Mouse (Mus musculus) gastrocnemius, adult 2 months (tissue): Measurements from ENCODE around the gene Pxk. TPM values are rescaled to one million over a fixed set of nuclear protein-coding genes. Genes with fewer than 3 reads are reported as not detected.

ENCODE experiments used
- DNase-seq: peaks from one replicate; pipeline ENCODE4 v3.0.0; 2022
- H3K27ac ChIP-seq: fragments of 200-600 bp; 2 replicates; pipeline ENCODE4 v1.8.1; 2022; ENCODE audit warnings: mild to moderate bottlenecking
- H3K4me3 ChIP-seq: fragments of 200-600 bp; 2 replicates; pipeline ENCODE4 v1.8.1; 2022; ENCODE audit warnings: mild to moderate bottlenecking, moderate library complexity
- CTCF ChIP-seq: fragments of 200-600 bp; IDR thresholded peaks from 2 replicates; pipeline ENCODE4 v1.8.1; 2022; ENCODE audit warnings: antibody characterized with exemption, mild to moderate bottlenecking, moderate library complexity
- intact Hi-C: fragments of 180-260 bp; cut with DNase I; formaldehyde crosslinking; loops from one replicate; pipeline ENCODE4 v1.15.1; 2025
- long read RNA-seq, 2 experiments: library from polyadenylated mRNA; stranded (forward); transcript quantifications; one replicate each; pipeline ENCODE4 v2.0.0; 2021
- total RNA-seq, 2 experiments: library from RNA; stranded (reverse); gene quantifications; 2 replicates each; pipeline ENCODE4 v1.2.3; 2021

Gene Pxk
- 10 to 100 TPM; 12.4 to 12.7 TPM for total RNA-seq
- long read RNA-seq, experiment 1, transcript Pxk-205 (18 exons, 2,765 nt), result major isoform, 20 of 37 reads
- long read RNA-seq, experiment 1, transcript Pxk-201 (18 exons, 2,812 nt), result minor isoform, 15 of 37 reads
- long read RNA-seq, experiment 1, partial matches to known transcripts, result 0 of 37 reads
- long read RNA-seq, experiment 1, other reads (novel, unspliced or antisense), result 2 of 37 reads
- long read RNA-seq, experiment 2, transcript Pxk-201 (18 exons, 2,812 nt), result major isoform, 17 of 34 reads
- long read RNA-seq, experiment 2, transcript Pxk-205 (18 exons, 2,765 nt), result minor isoform, 8 of 34 reads
- long read RNA-seq, experiment 2, partial matches to known transcripts, result 0 of 34 reads
- long read RNA-seq, experiment 2, other reads (novel, unspliced or antisense), result 9 of 34 reads

DNA sequence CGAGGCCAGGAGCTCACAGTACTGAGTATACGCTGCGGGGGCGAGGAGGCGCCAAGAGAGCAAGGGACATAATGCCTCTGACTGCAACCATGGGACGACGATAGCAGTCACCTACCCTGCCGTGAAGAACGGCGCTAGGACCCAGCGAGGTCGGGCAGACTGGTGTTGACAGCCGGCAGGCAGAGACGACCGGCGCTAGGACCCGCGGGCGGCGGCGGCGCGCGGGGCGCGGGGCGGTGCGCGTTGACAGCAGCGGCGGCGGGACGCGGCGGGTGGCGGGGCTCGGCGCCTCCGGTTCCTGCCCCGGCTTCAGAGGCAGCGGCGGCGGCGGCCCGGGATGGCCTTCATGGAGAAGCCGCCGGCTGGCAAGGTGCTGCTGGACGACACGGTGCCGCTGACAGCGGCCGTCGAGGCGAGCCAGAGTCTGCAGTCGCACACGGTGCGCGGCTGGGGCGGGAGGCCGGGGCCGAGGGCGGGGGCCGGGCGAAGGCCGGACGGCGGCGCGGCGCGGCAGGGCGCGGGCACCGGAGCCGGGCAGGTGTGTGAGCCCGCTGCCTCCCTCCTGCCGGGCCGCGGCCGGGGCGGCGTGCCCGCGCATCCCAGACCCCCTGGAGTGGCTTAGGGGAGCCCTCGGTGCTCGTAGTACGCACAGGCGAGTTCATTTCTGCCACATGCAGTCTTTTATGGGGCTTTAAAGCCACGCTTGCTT lies at the start of gene Pxk:
TSS of gene Pxk (plus strand) at position 234 of the 709 bp plus-strand sequence.
- TF ChIP-seq CTCF, result no peak
- intact Hi-C loops, result loop anchor here (5.0 kb wide), 1 partner anchor 74 kb away; the partner anchor contains the start of gene Pdhb
- peak; percentile 96 for DNase-seq

DNA sequence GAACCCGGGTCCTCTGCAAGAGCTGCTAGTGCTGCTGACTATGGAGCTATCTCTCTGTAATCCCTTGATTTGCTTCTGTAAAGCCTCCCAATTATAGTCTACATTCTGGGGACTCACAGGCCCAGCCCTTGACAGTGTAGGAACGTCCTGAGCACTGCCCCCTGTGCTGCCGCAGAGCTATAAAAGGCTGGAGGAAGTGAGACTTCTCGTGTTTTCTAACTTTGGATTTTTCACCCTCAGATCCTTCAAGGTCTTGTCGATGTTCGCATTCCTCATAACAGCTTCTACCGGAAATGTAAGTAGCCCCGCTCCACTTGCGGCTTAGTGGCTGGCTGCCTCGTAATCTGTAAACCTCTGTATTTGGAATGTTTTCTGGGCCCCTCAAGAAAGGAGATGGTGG lies 48.7 kb upstream of the Pxk start:
- intact Hi-C loops, result no loop called here
- peak overlapping the region; percentile 24; the same call in 1 of the 2 replicates for H3K4me3 ChIP-seq
- DNase-seq, result no peak
- TF ChIP-seq CTCF, result no peak
- H3K27ac ChIP-seq, result no peak overlapping the region

More for the DNA sequence above, at the start of gene Pxk:
- H3K27ac ChIP-seq, result peak within 1 kb of the TSS; percentile 94
- H3K4me3 ChIP-seq, result peak within 1 kb of the TSS; percentile 92

DNA sequence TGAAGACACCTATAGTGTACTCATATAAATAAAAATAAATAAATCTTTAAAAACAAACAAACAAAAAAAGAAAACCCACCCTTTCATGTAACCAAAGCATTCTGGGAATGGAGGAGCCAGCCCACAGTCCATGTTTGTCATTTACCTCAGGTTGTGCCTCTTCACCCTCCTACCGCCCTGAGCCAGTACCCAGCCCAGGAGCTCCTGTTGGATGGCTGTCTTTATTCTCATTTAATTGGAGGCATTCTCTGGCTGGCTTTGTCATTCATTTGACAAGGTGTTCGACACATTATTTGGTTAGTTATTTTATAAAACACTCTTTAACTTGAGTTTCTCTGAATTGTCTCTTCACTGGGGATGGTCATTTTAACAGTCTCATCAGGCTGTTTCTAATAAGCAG lies 46.1 kb upstream of the Pxk start:
- intact Hi-C loops, result no loop called here
- no peak overlapping the region for H3K27ac ChIP-seq
- no peak for TF ChIP-seq CTCF
- no peak for DNase-seq
- H3K4me3 ChIP-seq, result no peak overlapping the region

DNA sequence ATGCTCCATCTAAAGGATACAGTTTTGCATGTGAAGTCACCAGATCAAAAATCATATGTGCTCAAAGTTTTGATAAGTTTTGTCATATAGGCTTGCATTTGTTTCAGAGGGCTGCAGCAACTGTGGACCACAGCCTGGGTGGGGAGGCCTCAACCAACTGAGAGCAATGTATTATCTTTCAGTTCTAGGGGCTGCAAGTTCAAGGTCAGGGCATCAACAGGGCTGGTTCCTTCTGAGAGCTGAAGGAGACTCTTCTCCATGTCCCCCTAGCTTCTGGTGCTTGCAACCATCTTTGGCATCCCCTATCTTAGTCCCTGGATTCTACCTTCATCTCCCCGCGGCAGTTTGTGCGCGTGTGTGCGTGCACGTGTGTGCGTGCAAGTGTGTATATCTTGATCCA lies 45.4 kb upstream of the Pxk start:
- intact Hi-C loops, result no loop called here
- no peak overlapping the region for H3K27ac ChIP-seq
- no peak for DNase-seq
- H3K4me3 ChIP-seq, result no peak overlapping the region
- TF ChIP-seq CTCF, result no peak

DNA sequence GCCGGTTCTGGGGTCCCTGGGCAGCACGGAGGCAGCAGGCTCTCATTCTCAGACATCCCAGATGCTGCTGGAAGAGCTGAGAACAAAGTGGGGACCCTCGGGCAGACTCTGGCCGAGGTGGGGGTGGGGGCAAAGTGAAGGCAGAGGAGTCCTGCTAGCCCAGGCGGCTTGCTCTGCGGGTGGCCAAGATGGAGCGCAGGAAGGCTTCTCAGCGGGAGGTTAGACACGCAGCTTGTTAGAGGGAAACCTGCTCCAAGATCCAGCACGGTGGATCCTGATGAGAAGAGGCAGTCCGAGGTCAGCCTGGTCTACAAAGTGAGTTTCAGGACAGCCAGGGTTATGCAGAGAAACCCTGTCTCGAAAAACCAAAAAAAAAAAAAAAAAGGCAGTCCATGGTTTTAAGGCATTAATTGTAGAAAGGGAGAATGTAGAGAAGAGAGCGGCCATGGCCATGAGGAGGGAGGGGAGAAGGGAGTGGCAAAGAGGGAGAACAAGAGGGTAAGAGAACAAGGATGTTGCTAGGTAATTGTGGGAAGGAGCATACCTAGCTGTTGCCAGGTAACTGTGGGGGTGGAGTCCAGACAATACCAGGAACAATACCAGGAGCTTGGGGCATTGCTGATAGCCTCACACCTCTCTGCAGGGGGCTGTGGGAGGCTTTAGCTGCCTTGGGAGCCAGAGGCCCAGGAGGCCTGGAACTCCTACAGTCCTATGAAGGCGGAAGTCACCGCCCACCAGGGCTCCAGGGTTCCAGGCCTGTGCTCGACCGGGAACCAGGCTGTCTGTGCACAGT lies 43.5 kb upstream of the Pxk start:
- Histone ChIP-seq H3K27ac (no peak overlapping the region), H3K4me3 (no peak overlapping the region)
- intact Hi-C loops, result no loop called here
- DNase-seq, result no peak
- TF ChIP-seq CTCF, result no peak

DNA sequence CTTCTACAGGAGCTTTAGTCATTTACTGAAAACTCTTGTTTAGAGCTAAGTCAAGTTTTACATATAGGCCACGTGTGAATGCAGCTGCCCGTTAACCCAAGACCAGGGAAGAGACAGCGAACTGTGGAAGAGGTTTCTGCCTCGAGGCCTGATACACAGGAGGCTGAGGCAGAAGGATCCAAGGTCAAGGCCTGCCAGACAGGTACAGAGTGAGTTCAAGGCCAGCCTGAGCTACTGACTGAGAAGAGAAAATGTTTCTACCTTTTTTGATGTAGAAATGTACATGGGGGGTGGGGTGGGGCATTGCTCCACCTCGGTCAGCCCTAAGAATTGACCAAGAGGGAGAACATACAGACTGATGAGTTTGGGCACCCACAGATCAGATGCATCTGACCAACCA lies 41.9 kb upstream of the Pxk start:
- intact Hi-C loops, result no loop called here
- Histone ChIP-seq H3K27ac (no peak overlapping the region), H3K4me3 (no peak overlapping the region)
- TF ChIP-seq CTCF, result no peak
- no peak for DNase-seq

DNA sequence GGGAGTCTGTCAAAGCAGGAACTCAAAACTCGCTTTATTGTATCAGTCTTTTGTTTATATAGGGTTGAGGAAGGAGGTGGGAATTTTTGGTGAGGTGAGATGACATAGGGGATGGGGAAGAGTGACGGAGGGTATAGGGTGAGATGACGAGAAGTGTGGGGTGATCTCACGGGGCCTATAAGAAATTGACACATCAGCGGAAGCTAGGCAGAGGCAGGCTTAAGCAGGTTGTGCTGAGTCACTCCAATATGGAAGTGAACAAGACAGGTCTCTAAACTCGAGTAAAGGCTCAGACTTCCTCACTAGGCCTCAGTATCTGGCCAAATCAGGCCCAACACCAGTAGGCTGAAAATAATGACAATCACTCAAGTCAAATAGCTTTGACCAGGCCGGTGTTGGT lies 38.1 kb upstream of the Pxk start:
- Histone ChIP-seq H3K4me3 (no peak overlapping the region), H3K27ac (no peak overlapping the region)
- intact Hi-C loops, result no loop called here
- no peak for DNase-seq
- TF ChIP-seq CTCF, result no peak

DNA sequence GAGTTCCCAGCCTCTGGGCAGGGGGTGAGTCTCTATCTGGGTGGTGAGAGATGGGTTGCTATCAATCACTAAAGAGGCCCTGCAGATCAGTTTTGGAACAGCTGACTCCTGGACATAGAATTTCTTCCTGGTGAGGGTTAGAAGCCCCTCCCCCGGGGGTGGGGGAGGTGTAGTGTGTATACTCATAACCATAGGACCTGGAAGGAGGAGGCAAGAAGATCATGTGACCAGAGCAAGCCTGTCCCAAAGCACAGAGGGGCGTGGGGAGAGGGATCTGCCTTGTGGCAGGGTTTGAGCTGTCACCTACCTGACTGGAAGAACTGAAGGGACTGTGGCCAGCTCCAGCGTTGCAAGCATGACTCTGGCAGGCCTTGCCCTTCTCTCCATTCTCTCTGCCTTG lies 35.9 kb upstream of the Pxk start:
- intact Hi-C loops, result no loop called here
- no peak for TF ChIP-seq CTCF
- DNase-seq, result no peak
- Histone ChIP-seq H3K4me3 (no peak overlapping the region), H3K27ac (peak overlapping the region; percentile 28; the same call in 1 of the 2 replicates)

DNA sequence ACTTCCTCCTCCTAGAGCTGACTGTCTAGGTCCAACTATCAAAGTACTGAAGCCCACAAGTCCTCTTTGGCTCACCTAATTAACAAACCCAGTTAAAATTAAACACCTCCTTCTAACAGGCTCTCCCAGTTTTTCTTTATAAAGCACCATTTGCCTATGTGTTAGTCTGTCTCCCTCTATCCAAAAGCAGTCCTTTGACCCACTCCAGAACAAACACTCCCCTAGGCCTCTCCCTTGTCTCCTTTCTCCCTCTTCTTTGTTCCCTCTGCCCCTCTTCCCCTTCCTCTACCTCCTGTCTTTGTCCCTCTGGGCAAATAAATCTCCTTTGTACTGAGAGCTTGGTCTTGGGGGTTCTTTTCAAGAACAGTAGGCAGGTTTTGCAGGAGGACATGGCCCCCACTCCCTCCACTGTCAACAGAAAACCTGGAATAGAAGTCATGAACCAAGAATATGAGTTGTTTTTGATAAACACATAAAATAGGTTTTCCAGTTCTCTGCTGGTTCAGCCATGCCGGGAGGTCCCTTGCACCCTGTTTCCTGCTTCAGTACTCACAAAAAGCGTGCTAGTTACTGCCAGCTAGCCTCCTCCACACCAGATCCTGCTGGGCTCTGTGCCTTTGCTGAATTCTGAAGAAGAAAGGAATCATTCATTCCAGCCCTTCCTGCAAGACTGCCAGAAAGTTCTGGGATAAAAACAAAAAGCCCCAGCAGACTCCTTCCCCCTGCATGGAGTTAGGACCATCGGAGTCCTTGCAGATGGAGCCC lies 35.3 kb upstream of the Pxk start:
- intact Hi-C loops, result no loop called here
- no peak for TF ChIP-seq CTCF

DNA sequence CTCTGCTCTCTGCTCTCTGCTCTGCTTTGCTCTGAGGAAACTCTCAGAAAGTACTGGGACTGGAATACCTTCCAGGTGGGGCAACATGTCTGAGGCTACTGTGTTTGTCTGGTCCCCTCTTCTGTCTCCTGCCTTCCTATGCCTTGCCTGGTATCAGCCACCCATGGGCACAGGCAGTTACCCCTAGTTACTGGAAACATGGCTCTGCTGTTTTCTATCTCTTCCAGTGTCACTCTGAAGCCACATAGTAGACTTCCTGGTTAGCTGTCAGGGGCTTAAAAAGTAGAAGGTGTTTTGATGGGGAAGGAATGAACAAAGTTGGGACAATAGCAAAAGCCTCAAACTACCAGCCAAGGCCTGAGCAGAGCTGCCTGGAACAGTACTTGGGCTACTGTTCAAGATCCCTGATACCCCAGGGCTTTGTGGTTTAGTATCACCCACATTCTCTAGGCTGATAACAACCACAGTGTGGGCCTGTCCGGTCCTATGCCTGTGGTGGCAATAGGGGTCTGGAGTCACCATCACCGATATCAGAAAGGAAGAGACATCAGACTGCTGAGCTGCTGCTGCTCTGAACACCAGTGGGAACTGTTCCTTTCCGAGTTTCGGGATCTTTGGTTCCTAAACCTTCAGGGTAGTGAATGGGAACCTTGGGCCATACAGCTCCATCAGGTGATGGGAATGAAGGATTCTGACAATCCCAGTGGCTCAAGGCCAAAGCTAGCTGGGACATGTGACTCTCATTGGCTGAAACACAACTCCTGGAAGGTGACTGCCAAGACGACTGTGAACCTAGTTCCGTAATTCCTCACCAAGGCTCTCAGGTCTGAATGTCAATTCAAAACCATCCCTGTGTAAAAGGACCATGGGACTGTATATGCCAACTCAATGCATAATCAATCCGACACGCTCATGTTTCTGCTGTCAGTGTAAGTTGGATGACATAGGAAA lies 33.9 kb upstream of the Pxk start:
- intact Hi-C loops, result no loop called here
- Histone ChIP-seq H3K4me3 (no peak overlapping the region), H3K27ac (no peak overlapping the region)
- TF ChIP-seq CTCF, result no peak
- DNase-seq, result no peak

More for the DNA sequence above, 35.3 kb upstream of the Pxk start:
- peak overlapping the region; percentile 28; the same call in 1 of the 2 replicates for H3K27ac ChIP-seq
- DNase-seq, result no peak
- H3K4me3 ChIP-seq, result no peak overlapping the region

DNA sequence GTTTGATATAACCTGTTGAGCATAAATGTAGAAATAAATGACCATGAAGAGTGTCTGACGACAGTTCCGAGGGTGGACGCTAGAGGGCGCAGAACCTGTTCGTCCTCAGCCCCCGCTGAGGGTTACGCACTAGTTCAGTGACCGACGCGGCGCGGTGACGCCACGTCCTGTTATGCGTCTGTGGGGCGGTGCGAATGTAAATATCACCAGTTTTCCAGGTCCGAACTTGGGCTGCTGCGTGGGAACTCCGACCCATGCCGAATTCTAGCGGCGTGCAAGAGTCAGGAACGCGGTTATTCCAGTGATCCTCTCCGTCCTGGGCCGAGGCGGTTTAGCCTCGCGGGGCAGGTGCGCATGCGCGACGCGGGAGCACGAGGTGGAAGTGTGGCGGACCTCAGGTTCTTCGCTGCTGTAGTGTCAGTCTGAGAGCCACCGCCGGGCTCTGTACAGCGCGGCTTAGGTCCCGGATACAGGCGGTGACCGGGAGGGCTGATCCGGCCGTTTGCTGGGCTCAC lies 17.8 kb upstream of the Pxk start, which contains the start of gene Rpp14:
TSS of gene Rpp14 (plus strand) at position 203 of the 515 bp plus-strand sequence.
- DNase-seq, result peak; percentile 96
- Histone ChIP-seq H3K4me3 (peak within 1 kb of the TSS; percentile 82), H3K27ac (peak within 1 kb of the TSS; percentile 99)
- peak; percentile 95 for TF ChIP-seq CTCF
- intact Hi-C loops, result loop anchor here (2.0 to 10.0 kb wide), 2 partner anchors 93 to 265 kb away; partner anchors contain the start of gene Pdhb
